12 mouse cellular contexts compared by ENCODE assay signal in the genomic region with DNA sequence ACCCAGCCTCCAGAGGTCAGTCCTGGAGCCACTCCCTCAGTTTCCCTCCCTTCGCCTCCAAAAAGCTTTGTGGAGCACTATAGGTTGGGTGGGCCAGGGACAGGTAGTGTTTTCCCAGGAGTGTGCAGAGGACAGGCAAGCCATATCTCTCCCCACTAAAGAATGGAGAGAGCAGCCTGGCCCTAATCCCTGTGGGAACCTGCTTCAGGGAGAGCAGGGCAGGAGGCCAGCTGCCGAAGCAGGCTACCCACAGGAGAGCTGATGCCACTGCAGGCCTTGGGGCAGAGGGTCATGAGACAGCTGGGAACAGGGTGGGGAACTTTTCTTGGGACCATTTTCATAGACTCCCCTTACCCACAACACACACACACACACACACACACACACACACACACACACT.
A peak's percentile ranks its signal among the peaks of the same experiment; 100 is the strongest.
DNase-seq lines count a peak whose midpoint lies in the region; ATAC-seq and TF ChIP-seq lines count a peak whose summit lies in the region.
"Had no signal": no experiment of that assay in that cellular context is flagged by ENCODE, and none has a peak within 500 bp of the region (broad histone marks: within the 10 kb centered on the region; RNA-seq: fewer than 3 reads in every experiment).

No protein-coding gene starts in this region.

- no peaks in the 10 kb centered on the region for H3K4me1 ChIP-seq in forebrain, embryonic 16.5 days (replicated peaks; ENCODE audit: control insufficient read depth, insufficient read depth, low read length)
- H3K4me1 ChIP-seq in forebrain, embryonic 12.5 days = peaks cover 18% of the 10 kb centered on the region
- peaks cover 17% of the 10 kb centered on the region for H3K4me1 ChIP-seq in kidney, adult 2 months (ENCODE audit: control insufficient read depth, insufficient read depth, low read length)

- H3K9ac ChIP-seq in forebrain, embryonic 16.5 days (replicated peaks; ENCODE audit: low read depth, low read length) = no peak overlapping the region
- H3K9ac ChIP-seq in forebrain, embryonic 12.5 days = no peak overlapping the region
- H3K9ac ChIP-seq: liver, embryonic 15.5 days had no signal

- 63% methylated on average over 2 of the region's 2 CpGs for WGBS in forebrain, embryonic 16.5 days
- 46% methylated on average over 2 of the region's 2 CpGs for WGBS in forebrain, embryonic 12.5 days
- WGBS in kidney, adult 2 months = 59% methylated on average over 2 of the region's 2 CpGs

- no peaks in the 10 kb centered on the region for H3K27me3 ChIP-seq in forebrain, embryonic 16.5 days (replicated peaks; ENCODE audit: control insufficient read depth, insufficient read depth, low read length)
- H3K27me3 ChIP-seq in forebrain, embryonic 12.5 days = no peaks in the 10 kb centered on the region
- no peaks in the 10 kb centered on the region for H3K27me3 ChIP-seq in kidney, adult 2 months (replicated peaks; ENCODE audit: control insufficient read depth, insufficient read depth, low read length)
- H3K27me3 ChIP-seq: liver, embryonic 15.5 days had no signal

- ATAC-seq in forebrain, embryonic 16.5 days = 0 out of 2 replicates have a peak, but pooled peaks have one; percentile 10
- ATAC-seq in forebrain, embryonic 12.5 days (ENCODE audit: low FRiP score) = no peak

- no peak overlapping the region for H3K4me3 ChIP-seq in forebrain, embryonic 16.5 days (replicated peaks; ENCODE audit: low read length)
- H3K4me3 ChIP-seq in forebrain, embryonic 12.5 days (replicated peaks) = no peak overlapping the region
- H3K4me3 ChIP-seq in kidney, adult 2 months (ENCODE audit: insufficient read depth, low read depth, low read length) = no peak overlapping the region
- H3K4me3 ChIP-seq: liver, embryonic 15.5 days had no signal

- peak; percentile 36 for DNase-seq in kidney, adult 2 months
- no peak for DNase-seq in kidney, postnatal 14 days
- DNase-seq in kidney, adult 8-10 months = peak; percentile 17 to 21
- peak; percentile 47 for DNase-seq in retina, embryonic 14.5 days (ENCODE audit: low spot score)
- no peak for DNase-seq in thymus, postnatal 0 days (ENCODE audit: low spot score)
- DNase-seq: cerebellum, adult 11 months; layer of hippocampus, adult 9-11 months; spleen, adult 18-20 months; thymus, postnatal 4 days had no signal

- H3K27ac ChIP-seq in forebrain, embryonic 16.5 days (ENCODE audit: low read length) = no peak overlapping the region
- H3K27ac ChIP-seq in forebrain, embryonic 12.5 days = no peak overlapping the region
- no peak overlapping the region; the same call in 1 of the 2 replicates for H3K27ac ChIP-seq in kidney, adult 2 months (ENCODE audit: insufficient read depth, low read depth, low read length)
- H3K27ac ChIP-seq: liver, embryonic 15.5 days had no signal

- TF ChIP-seq POLR2A in kidney, adult 2 months (IDR thresholded peaks at IDR 0.05; ENCODE audit: low read depth, low read length) = no peak

- H3K9me3 ChIP-seq in forebrain, embryonic 16.5 days (ENCODE audit: control insufficient read depth, low read length) = no peaks in the 10 kb centered on the region
- no peaks in the 10 kb centered on the region for H3K9me3 ChIP-seq in forebrain, embryonic 12.5 days
- H3K9me3 ChIP-seq: liver, embryonic 15.5 days had no signal

- no peaks in the 10 kb centered on the region for H3K36me3 ChIP-seq in forebrain, embryonic 16.5 days (ENCODE audit: control insufficient read depth, insufficient read depth)
- H3K36me3 ChIP-seq in forebrain, embryonic 12.5 days (replicated peaks) = no peaks in the 10 kb centered on the region
- H3K36me3 ChIP-seq in kidney, adult 2 months (ENCODE audit: control insufficient read depth, insufficient read depth, low read length) = no peaks in the 10 kb centered on the region
- H3K36me3 ChIP-seq: liver, embryonic 15.5 days had no signal

- no peak for TF ChIP-seq CTCF in kidney, adult 2 months (conservative IDR thresholded peaks at IDR 0.05; ENCODE audit: insufficient read depth, insufficient read length, low read depth, low read length)

- H3K4me2 ChIP-seq in forebrain, embryonic 16.5 days (ENCODE audit: low read length) = no peak overlapping the region
- no peak overlapping the region for H3K4me2 ChIP-seq in forebrain, embryonic 12.5 days
- H3K4me2 ChIP-seq: liver, embryonic 15.5 days had no signal

Comparison
In these comparisons a context has a peak if more than half of its experiments do, and no peak if none do; other contexts are left out.
1. DNase-seq: peak in kidney, adult 2 months (single experiment), kidney, adult 8-10 months (2 of 2) and retina, embryonic 14.5 days (single experiment); none in kidney, postnatal 14 days (single experiment) and thymus, postnatal 0 days (single experiment).